Mouse (Mus musculus) midbrain, embryonic 14.5 days (tissue): ENCODE data around the gene Plet1. TPM values are rescaled to one million over a fixed set of nuclear protein-coding genes. Genes with fewer than 3 reads are reported as not detected.
A peak's percentile ranks its signal among the peaks of the same experiment; 100 is the strongest.

Source experiments
- ATAC-seq: fragments of 200-750 bp; cut with Nextera tagmentation; 2 replicates; pipeline ENCODE4 v1.8.0; 2017; ENCODE audit warnings: moderate number of reproducible peaks, moderate library complexity; ENCODE audit not compliant: low FRiP score, low TSS enrichment
- DNase-seq: peaks from one replicate; pipeline ENCODE4 v3.0.0-alpha.2; 2015
- H3K27ac ChIP-seq: fragments of 300-500 bp; sonication (generic); replicated peaks from 2 replicates; pipeline ENCODE4 v1.5.1; 2014; ENCODE audit warnings: mild to moderate bottlenecking, low read depth, low read length, moderate library complexity
- H3K27me3 ChIP-seq: fragments of 300-500 bp; sonication (generic); 2 replicates; pipeline ENCODE4 v1.6.1; 2014; ENCODE audit warnings: low read length, control low read depth, mixed read lengths; ENCODE audit not compliant: control insufficient read depth, insufficient read depth
- H3K36me3 ChIP-seq: fragments of 300-500 bp; sonication (generic); 2 replicates; pipeline ENCODE4 v1.6.1; 2014; ENCODE audit warnings: low read length, control low read depth; ENCODE audit not compliant: control insufficient read depth, insufficient read depth
- H3K4me1 ChIP-seq: fragments of 300-500 bp; sonication (generic); 2 replicates; pipeline ENCODE4 v1.6.1; 2014; ENCODE audit warnings: mild to moderate bottlenecking, antibody characterized with exemption, low read length, control low read depth; ENCODE audit not compliant: control insufficient read depth, insufficient read depth
- H3K4me2 ChIP-seq: fragments of 300-500 bp; sonication (generic); 2 replicates; pipeline ENCODE4 v1.6.1; 2014; ENCODE audit warnings: mild to moderate bottlenecking, low read length, moderate library complexity
- H3K4me3 ChIP-seq: fragments of 300-500 bp; sonication (generic); replicated peaks from 2 replicates; pipeline ENCODE4 v1.5.1; 2014; ENCODE audit warnings: low read depth, low read length
- H3K9ac ChIP-seq: fragments of 300-500 bp; sonication (generic); replicated peaks from 2 replicates; pipeline ENCODE4 v1.6.1; 2014; ENCODE audit warnings: mild to moderate bottlenecking, low read length, moderate library complexity
- H3K9me3 ChIP-seq: fragments of 300-500 bp; sonication (generic); 2 replicates; pipeline ENCODE4 v1.6.1; 2016; ENCODE audit warnings: low read length, control low read depth, mixed read lengths; ENCODE audit not compliant: control insufficient read depth
- WGBS: fragments of 180-500 bp; shearing (Covaris S2); extraction: QIAGEN DNeasy Blood & Tissue Kit; methylation state at CpG from one replicate; pipeline ENCODE4 v1.1.7; 2014; 5-methylcytosine and 5-hydroxymethylcytosine counted together
- polyA plus RNA-seq: library from polyadenylated mRNA; unstranded; fragments of >200 nt; fragmentation: Nextera tagmentation; extraction: Ambion mirVana; gene quantifications from 2 replicates; pipeline ENCODE4 v1.2.1, GENCODE M21; 2014

The Plet1 gene
- polyA plus RNA-seq, 1 experiment from 2014 or later, result 0.39 TPM

- Histone ChIP-seq H3K27me3 (no peaks in the 10 kb centered on the region), H3K4me3 (no peak overlapping the region), H3K27ac (no peak overlapping the region), H3K4me1 (no peaks in the 10 kb centered on the region), H3K9ac (no peak overlapping the region), H3K4me2 (no peak overlapping the region), H3K36me3 (peaks cover 10% of the 10 kb centered on the region; the same call in 1 of the 2 replicates), H3K9me3 (no peaks in the 10 kb centered on the region)
- DNase-seq (no peak), ATAC-seq (no peak)
- 86% methylated on average over 6 of the region's 6 CpGs for WGBS
Observed at GRCm38 (mm10) chr9:50520748-50521147, 26.4 kb downstream of the Plet1 start.

DNA sequence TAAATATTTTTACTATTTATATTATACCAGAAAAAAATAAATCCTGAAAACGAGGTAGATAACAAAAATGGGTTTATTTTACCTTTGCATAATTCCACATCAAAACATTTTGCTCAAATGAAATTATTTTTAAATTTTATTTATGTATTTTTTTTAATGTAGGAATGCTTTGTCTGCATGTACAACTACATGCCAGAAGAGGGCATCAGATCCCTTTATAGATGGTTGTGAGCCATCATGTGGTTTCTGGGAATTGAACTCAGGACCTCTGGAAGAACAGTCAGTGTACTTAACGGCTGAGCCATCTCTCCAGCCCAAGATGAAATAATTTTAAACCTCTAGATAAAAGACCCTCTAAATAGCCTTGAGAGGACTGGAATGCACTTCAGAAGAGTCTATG lies 27.2 kb downstream of the Plet1 start:
- Histone ChIP-seq H3K27me3 (no peaks in the 10 kb centered on the region), H3K4me1 (no peaks in the 10 kb centered on the region), H3K27ac (no peak overlapping the region), H3K4me3 (no peak overlapping the region), H3K4me2 (no peak overlapping the region), H3K9ac (no peak overlapping the region), H3K9me3 (no peaks in the 10 kb centered on the region), H3K36me3 (peaks cover 10% of the 10 kb centered on the region; the same call in 1 of the 2 replicates)
- ATAC-seq, result no peak
- 67% methylated on average over 2 of the region's 2 CpGs for WGBS
- no peak for DNase-seq

DNA sequence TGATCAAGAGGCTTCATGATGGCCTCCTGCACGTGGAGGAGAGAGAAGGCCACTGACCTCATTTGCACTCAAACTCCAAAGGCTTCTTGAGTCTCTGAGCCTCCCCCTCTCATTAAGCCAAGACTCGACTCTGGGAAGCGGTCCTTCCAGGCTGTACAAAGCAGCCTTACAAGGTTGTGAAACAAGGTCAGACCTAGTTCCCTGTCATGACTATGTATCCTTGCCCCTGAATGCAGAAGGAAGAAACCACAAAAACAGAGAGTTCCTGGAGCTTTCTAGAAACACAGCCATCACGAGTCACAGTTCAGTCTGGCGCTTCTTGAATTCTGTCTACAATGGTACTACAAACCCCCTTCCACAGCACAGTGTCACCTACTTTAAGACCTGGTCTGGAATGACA lies 28.2 kb downstream of the Plet1 start:
- no peak overlapping the region for H3K27ac ChIP-seq
- H3K27me3 ChIP-seq, result no peaks in the 10 kb centered on the region
- H3K9ac ChIP-seq, result no peak overlapping the region
- H3K4me1 ChIP-seq, result no peaks in the 10 kb centered on the region
- WGBS, result 90% methylated on average over 5 of the region's 5 CpGs
- ATAC-seq, result no peak
- H3K36me3 ChIP-seq, result peaks cover 10% of the 10 kb centered on the region; the same call in 1 of the 2 replicates
- no peak for DNase-seq
- no peaks in the 10 kb centered on the region for H3K9me3 ChIP-seq
- H3K4me2 ChIP-seq, result no peak overlapping the region
- H3K4me3 ChIP-seq, result no peak overlapping the region

DNA sequence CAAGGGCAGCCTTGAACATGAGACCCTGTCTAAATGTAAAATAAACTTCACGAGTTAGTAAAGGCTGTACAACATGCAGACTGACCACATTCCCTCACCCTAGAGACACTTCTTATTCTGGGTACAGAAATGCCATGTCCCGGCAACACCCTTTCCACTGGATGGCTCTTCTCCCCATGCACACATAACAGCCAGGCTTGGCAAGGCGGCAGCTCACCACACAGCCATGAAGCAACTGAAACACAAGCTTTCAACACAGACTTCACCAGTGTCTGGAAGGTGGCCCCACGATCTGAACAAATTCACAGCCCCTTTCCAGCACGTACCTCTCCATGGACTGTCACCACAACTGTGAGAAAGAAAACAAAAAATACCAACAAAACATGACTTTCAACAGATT lies 30.6 kb downstream of the Plet1 start:
- 92% methylated on average over 5 of the region's 5 CpGs for WGBS
- ATAC-seq, result no peak

DNA sequence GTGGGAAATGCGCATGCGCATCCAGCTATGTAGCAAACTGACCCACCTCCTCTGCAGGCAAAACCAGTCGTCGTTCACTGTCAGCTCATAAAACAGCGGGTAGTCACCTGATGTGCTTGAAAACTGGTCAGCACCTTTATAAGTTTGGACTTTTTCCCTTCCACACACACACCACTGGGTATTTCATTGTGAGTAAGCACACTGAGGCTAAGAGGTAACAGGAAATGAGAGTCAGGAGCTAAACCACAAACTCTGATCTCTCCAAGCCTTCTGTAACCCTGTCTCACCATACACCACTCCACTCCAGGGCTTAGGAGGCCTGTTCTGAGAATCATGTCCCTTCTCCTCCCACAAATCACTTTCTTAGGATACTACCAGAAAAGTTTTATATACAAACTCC lies 31.3 kb downstream of the Plet1 start:
- Histone ChIP-seq H3K4me3 (no peak overlapping the region), H3K9me3 (no peaks in the 10 kb centered on the region), H3K4me2 (no peak overlapping the region), H3K36me3 (peaks cover 10% of the 10 kb centered on the region; the same call in 1 of the 2 replicates), H3K4me1 (peaks cover 5% of the 10 kb centered on the region; the same call in 1 of the 2 replicates), H3K9ac (no peak overlapping the region), H3K27me3 (no peaks in the 10 kb centered on the region), H3K27ac (no peak overlapping the region)
- DNase-seq, result no peak
- no peak for ATAC-seq
- 88% methylated on average over 5 of the region's 5 CpGs for WGBS

More for the DNA sequence above, 30.6 kb downstream of the Plet1 start:
- no peak overlapping the region for H3K4me3 ChIP-seq
- H3K27me3 ChIP-seq, result no peaks in the 10 kb centered on the region
- H3K9me3 ChIP-seq, result no peaks in the 10 kb centered on the region
- DNase-seq, result no peak
- H3K27ac ChIP-seq, result no peak overlapping the region
- peaks cover 10% of the 10 kb centered on the region; the same call in 1 of the 2 replicates for H3K36me3 ChIP-seq
- no peak overlapping the region for H3K9ac ChIP-seq
- H3K4me2 ChIP-seq, result no peak overlapping the region
- peaks cover 5% of the 10 kb centered on the region; the same call in 1 of the 2 replicates for H3K4me1 ChIP-seq

- H3K9me3 ChIP-seq, result no peaks in the 10 kb centered on the region
- ATAC-seq (peak; percentile 22; the same call in 1 of the 2 replicates), DNase-seq (no peak)
- peaks cover 6% of the 10 kb centered on the region; the same call in 1 of the 2 replicates for H3K36me3 ChIP-seq
- H3K27me3 ChIP-seq, result no peaks in the 10 kb centered on the region
- peak overlapping the region; percentile 71 for H3K4me3 ChIP-seq
- peaks cover 5% of the 10 kb centered on the region; the same call in 1 of the 2 replicates for H3K4me1 ChIP-seq
- no peak overlapping the region for H3K27ac ChIP-seq
- peak overlapping the region; percentile 71 for H3K9ac ChIP-seq
- peak overlapping the region; percentile 71 for H3K4me2 ChIP-seq
- WGBS, result 50% methylated on average over 7 of the region's 7 CpGs
Observed at GRCm38 (mm10) chr9:50527860-50528259, 33.5 kb downstream of the Plet1 start.

DNA sequence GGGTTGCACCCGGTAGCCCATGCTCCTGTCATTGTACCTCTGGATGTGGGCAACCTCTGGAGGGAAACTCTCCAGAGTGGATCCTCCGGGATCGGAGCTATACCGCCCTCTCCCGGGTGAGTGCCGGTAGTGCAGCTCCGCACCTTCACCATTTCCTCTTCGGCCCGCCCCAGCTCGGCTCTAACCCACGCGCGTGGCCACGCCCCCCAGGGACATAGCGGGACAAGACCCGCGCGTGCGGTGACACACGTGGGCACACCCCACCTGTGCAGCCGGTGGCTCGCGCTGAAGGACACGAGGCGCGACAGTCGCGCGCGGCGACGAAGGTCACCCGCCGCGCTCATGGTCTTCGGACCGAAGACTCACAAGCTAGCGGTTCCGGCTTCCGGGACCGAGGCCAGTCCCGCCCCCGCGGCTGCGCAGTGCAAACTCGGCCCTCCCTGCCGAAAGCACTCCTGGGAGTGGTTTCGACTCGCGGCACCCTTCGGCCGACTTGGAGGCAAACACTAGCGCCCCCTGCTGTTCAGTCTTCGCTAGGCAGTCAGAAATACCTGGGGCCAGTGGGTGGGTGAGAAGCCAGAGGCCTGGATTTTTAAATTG lies 34.1 kb downstream of the Plet1 start, which contains the start of gene Pts:
TSS of gene Pts (minus strand) at position 432 of the 600 bp plus-strand sequence.
- peaks cover 5% of the 10 kb centered on the region; the same call in 1 of the 2 replicates for H3K4me1 ChIP-seq
- peaks cover 6% of the 10 kb centered on the region; the same call in 1 of the 2 replicates for H3K36me3 ChIP-seq
- H3K9me3 ChIP-seq, result no peaks in the 10 kb centered on the region
- WGBS, result under 1% methylated on average over 54 of the region's 54 CpGs
- H3K4me3 ChIP-seq, result peak within 1 kb of the TSS; percentile 71
- no peaks in the 10 kb centered on the region for H3K27me3 ChIP-seq
- peak within 1 kb of the TSS; percentile 71 for H3K9ac ChIP-seq
- peak; percentile 100 for DNase-seq
- H3K27ac ChIP-seq, result peak within 1 kb of the TSS; percentile 79
- peak within 1 kb of the TSS; percentile 71 for H3K4me2 ChIP-seq
- ATAC-seq, result peak; percentile 97

DNA sequence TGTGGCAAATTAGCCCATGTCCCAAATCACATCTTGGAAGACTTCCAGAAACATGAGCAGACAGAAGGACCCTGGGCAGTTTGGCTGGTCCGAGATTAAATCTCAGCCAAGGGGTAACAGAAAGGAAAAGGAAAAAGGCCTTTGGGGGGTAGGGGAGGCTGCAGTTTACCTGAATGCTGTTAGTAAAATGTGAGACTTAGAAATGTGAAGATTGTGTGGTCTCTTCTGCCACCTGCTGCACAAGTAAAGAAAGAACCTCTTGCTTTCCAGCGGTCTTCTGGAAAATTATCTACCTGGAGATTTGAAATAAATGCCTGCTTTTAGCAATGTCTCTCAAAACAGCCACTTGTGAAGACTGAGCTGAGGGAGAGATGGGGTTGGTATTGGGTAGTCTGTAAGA lies 36.6 kb downstream of the Plet1 start:
- Histone ChIP-seq H3K9ac (no peak overlapping the region), H3K27me3 (no peaks in the 10 kb centered on the region), H3K9me3 (no peaks in the 10 kb centered on the region), H3K27ac (no peak overlapping the region), H3K4me3 (no peak overlapping the region), H3K4me2 (no peak overlapping the region), H3K4me1 (peaks cover 5% of the 10 kb centered on the region; the same call in 1 of the 2 replicates), H3K36me3 (no peaks in the 10 kb centered on the region)
- ATAC-seq, result no peak
- peak; percentile 74 for DNase-seq
- WGBS, result 31% methylated on average over 2 of the region's 2 CpGs

GRCm38 (mm10) chr9:50533328-50533727 lies 39.0 kb downstream of the Plet1 start:
- ATAC-seq (no peak), DNase-seq (no peak)
- no peak overlapping the region for H3K4me2 ChIP-seq
- H3K9me3 ChIP-seq, result no peaks in the 10 kb centered on the region
- no peak overlapping the region for H3K4me3 ChIP-seq
- H3K27ac ChIP-seq, result no peak overlapping the region
- H3K36me3 ChIP-seq, result no peaks in the 10 kb centered on the region
- H3K4me1 ChIP-seq, result no peaks in the 10 kb centered on the region
- H3K27me3 ChIP-seq, result no peaks in the 10 kb centered on the region
- WGBS, result 85% methylated on average over 11 of the region's 11 CpGs
- H3K9ac ChIP-seq, result no peak overlapping the region
